Mouse (Mus musculus) right cerebral cortex, adult 2 months (tissue): ENCODE results near the gene Gm21117.
"Not testable (repeated sequence)": the region's sequence is repeated elsewhere in the genome, so short reads cannot be mapped to it uniquely, and the experiment has no call there.

ENCODE experiments used
- DNase-seq, 2 experiments: peaks; one replicate each; pipeline ENCODE4 v3.0.0; 2021 to 2022; ENCODE audit warnings: low spot score in 2 of 2

Gene Gm21117

GRCm38 (mm10) chrY:51124920-51125319 lies at the start of gene Gm21117:
TSS of gene Gm21117 (plus strand) at chrY:51125220.
- not testable (repeated sequence) for DNase-seq
